Mouse (Mus musculus): ENCODE data around the gene Macrod2.

- TF ChIP-seq POLR2A (IDR thresholded peaks at IDR 0.05; ENCODE audit: insufficient read depth, low read depth, low read length) (no peak), CTCF (IDR thresholded peaks at IDR 0.05; ENCODE audit: insufficient read depth, low read depth, low read length) (no peak)
Observed at GRCm38 (mm10) chr2:142334441-142335102, 1939.5 kb downstream of the Macrod2 start.
